Mouse (Mus musculus): ENCODE data around the gene Sptb. TPM values are rescaled to one million over a fixed set of nuclear protein-coding genes. Genes with fewer than 3 reads are reported as not detected.

Sptb gene
- polyA plus RNA-seq, 1 experiment = 25.7 TPM

- Histone ChIP-seq H3K9me3 (no peaks in the 10 kb centered on the region), H3K4me1 (peaks cover 9% of the 10 kb centered on the region), H3K4me3 (replicated peaks) (no peak overlapping the region), H3K36me3 (replicated peaks; ENCODE audit: low read length) (peaks cover 26% of the 10 kb centered on the region), H3K27me3 (replicated peaks) (peaks cover 58% of the 10 kb centered on the region)
- TF ChIP-seq FLI1 (IDR thresholded peaks at IDR 0.05; ENCODE audit: low read length) (no peak), GATA1 (IDR thresholded peaks at IDR 0.05; ENCODE audit: borderline replicate concordance, low read length) (no peak)
Measured at GRCm38 (mm10) chr12:76573381-76573780, 137.0 kb downstream of the Sptb start.

- Histone ChIP-seq H3K4me1 (peaks cover 6% of the 10 kb centered on the region), H3K27me3 (replicated peaks) (peaks cover 54% of the 10 kb centered on the region), H3K9me3 (peaks cover 2% of the 10 kb centered on the region), H3K4me3 (replicated peaks) (no peak overlapping the region), H3K36me3 (replicated peaks; ENCODE audit: low read length) (peaks cover 18% of the 10 kb centered on the region)
- TF ChIP-seq GATA1 (IDR thresholded peaks at IDR 0.05; ENCODE audit: borderline replicate concordance, low read length) = no peak
- no peak for TF ChIP-seq FLI1 (IDR thresholded peaks at IDR 0.05; ENCODE audit: low read length)
Measured at GRCm38 (mm10) chr12:76572261-76573251, 137.8 kb downstream of the Sptb start.

GRCm38 (mm10) chr12:76571266-76571665 lies 139.1 kb downstream of the Sptb start:
- peaks cover 15% of the 10 kb centered on the region for H3K36me3 ChIP-seq (replicated peaks; ENCODE audit: low read length)
- H3K9me3 ChIP-seq = peaks cover 6% of the 10 kb centered on the region
- TF ChIP-seq FLI1 (IDR thresholded peaks at IDR 0.05; ENCODE audit: low read length) (no peak), GATA1 (IDR thresholded peaks at IDR 0.05; ENCODE audit: borderline replicate concordance, low read length) (no peak)
- H3K4me3 ChIP-seq (replicated peaks) = no peak overlapping the region
- H3K27me3 ChIP-seq (replicated peaks) = peaks cover 43% of the 10 kb centered on the region
- H3K4me1 ChIP-seq = peaks cover 6% of the 10 kb centered on the region

DNA sequence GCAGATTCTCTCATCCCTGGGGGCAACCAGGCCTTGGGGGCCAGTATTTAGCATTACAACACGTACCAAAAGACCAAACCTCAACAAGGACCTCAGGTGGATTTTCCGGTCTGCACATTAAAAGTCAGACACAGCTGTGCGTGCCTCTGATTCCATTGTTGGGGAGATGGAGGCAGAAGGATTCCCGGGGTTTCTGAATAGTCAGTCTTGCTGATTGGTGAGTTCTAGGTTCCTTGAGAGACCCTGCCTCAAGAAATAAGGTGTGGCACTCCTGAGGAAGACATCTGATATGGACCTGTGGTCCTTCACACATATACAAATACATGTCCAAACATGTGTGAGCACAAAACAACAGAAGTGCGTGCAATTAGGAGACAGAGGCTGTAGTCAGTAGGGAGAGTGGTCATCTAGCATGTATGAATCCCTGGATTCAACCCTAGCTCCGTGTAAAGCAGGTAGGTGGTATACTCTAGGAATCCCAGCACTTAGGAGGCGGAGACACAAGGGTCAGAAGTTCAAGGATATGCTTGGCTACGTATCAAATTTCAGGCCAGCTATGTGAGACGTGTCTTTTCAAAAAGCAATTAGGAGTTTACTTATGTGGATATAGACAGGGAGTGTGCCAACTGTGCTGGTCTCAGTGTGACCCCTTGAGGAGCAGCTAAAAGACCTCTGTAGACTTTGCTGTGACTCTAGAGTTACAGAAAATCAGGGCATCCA lies 140.0 kb downstream of the Sptb start:
- Histone ChIP-seq H3K9me3 (peaks cover 6% of the 10 kb centered on the region), H3K27me3 (replicated peaks) (peaks cover 40% of the 10 kb centered on the region), H3K36me3 (replicated peaks; ENCODE audit: low read length) (peaks cover 15% of the 10 kb centered on the region), H3K4me3 (replicated peaks) (no peak overlapping the region), H3K4me1 (no peaks in the 10 kb centered on the region)
- no peak for TF ChIP-seq FLI1 (IDR thresholded peaks at IDR 0.05; ENCODE audit: low read length)
- no peak for TF ChIP-seq GATA1 (IDR thresholded peaks at IDR 0.05; ENCODE audit: borderline replicate concordance, low read length)

DNA sequence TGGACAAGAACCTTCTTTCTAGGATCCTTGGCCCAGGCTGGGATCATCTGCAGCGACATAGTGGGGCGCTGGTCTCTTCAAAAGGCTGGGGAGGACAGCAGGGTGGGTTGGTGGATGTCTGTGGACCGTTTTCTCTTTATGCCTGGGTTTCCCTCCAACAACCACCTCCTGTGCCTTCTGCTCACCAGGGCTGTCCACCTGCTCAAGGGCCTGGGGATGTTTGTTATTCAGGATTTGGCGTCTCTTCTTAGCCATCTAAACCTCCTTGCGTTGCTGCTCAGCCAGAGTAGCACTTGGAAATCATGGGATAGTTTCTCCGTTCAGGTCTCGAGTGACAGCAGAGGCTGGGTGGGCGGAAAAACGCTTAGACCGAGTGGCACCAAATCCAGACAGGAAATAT lies 144.1 kb downstream of the Sptb start:
- peaks cover 33% of the 10 kb centered on the region for H3K36me3 ChIP-seq (replicated peaks; ENCODE audit: low read length)
- H3K4me1 ChIP-seq = peaks cover 23% of the 10 kb centered on the region
- H3K27me3 ChIP-seq (replicated peaks) = peaks cover 16% of the 10 kb centered on the region
- peaks cover 6% of the 10 kb centered on the region for H3K9me3 ChIP-seq
- TF ChIP-seq GATA1 (IDR thresholded peaks at IDR 0.05; ENCODE audit: borderline replicate concordance, low read length) = no peak
- TF ChIP-seq FLI1 (IDR thresholded peaks at IDR 0.05; ENCODE audit: low read length) = no peak
- H3K4me3 ChIP-seq (replicated peaks) = no peak overlapping the region

GRCm38 (mm10) chr12:76562196-76562595 lies 148.2 kb downstream of the Sptb start:
- H3K4me3 ChIP-seq (replicated peaks) = no peak overlapping the region
- peaks cover under 1% of the 10 kb centered on the region for H3K9me3 ChIP-seq
- H3K36me3 ChIP-seq (replicated peaks; ENCODE audit: low read length) = peaks cover 34% of the 10 kb centered on the region
- peaks cover 23% of the 10 kb centered on the region for H3K4me1 ChIP-seq
- TF ChIP-seq GATA1 (IDR thresholded peaks at IDR 0.05; ENCODE audit: borderline replicate concordance, low read length) = no peak
- no peak for TF ChIP-seq FLI1 (IDR thresholded peaks at IDR 0.05; ENCODE audit: low read length)
- peaks cover 24% of the 10 kb centered on the region for H3K27me3 ChIP-seq (replicated peaks)

- H3K9me3 ChIP-seq = no peaks in the 10 kb centered on the region
- peaks cover 37% of the 10 kb centered on the region for H3K27me3 ChIP-seq (replicated peaks)
- no peak overlapping the region for H3K4me3 ChIP-seq (replicated peaks)
- H3K36me3 ChIP-seq (replicated peaks; ENCODE audit: low read length) = peaks cover 13% of the 10 kb centered on the region
- TF ChIP-seq FLI1 (IDR thresholded peaks at IDR 0.05; ENCODE audit: low read length) = no peak
- no peak for TF ChIP-seq GATA1 (IDR thresholded peaks at IDR 0.05; ENCODE audit: borderline replicate concordance, low read length)
- H3K4me1 ChIP-seq = peaks cover 25% of the 10 kb centered on the region
Measured at GRCm38 (mm10) chr12:76558206-76558605, 152.1 kb downstream of the Sptb start.

DNA sequence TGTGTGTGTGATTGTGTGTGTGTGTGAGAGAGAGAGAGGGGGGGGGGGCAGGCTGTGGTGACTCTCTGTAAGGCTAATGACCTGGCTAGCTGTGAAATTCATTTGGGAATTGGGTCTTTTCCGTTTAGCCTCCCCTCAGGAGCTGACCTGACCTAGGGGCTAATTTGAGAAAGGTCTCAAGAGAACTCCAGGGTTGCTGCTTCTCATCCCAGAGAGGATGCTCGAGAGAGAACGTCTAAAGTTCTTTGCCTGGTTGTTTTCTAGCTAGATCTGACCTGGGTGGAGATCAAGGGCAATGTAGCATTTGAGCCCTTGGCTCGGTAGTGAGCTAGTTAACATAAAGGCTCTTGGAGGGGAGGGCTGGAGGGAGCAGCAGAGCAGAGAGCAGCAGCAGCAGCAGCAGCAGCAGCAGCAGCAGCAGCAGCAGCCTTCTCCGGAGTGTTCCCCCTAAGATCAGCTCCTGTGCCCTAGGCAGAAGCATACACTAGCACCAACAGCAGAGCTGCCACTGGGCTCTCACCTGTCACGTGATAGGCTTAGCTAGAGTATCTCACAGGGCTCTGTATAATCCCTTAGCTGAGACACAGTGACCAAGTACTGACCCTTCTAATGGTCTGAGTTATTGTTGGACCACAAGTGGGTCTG lies 153.5 kb downstream of the Sptb start:
- H3K4me3 ChIP-seq (replicated peaks) = no peak overlapping the region
- H3K27me3 ChIP-seq (replicated peaks) = peaks cover 36% of the 10 kb centered on the region
- H3K36me3 ChIP-seq (replicated peaks; ENCODE audit: low read length) = peaks cover 6% of the 10 kb centered on the region
- peaks cover 21% of the 10 kb centered on the region for H3K4me1 ChIP-seq
- TF ChIP-seq GATA1 (IDR thresholded peaks at IDR 0.05; ENCODE audit: borderline replicate concordance, low read length) = no peak
- TF ChIP-seq FLI1 (IDR thresholded peaks at IDR 0.05; ENCODE audit: low read length) = no peak
- no peaks in the 10 kb centered on the region for H3K9me3 ChIP-seq

DNA sequence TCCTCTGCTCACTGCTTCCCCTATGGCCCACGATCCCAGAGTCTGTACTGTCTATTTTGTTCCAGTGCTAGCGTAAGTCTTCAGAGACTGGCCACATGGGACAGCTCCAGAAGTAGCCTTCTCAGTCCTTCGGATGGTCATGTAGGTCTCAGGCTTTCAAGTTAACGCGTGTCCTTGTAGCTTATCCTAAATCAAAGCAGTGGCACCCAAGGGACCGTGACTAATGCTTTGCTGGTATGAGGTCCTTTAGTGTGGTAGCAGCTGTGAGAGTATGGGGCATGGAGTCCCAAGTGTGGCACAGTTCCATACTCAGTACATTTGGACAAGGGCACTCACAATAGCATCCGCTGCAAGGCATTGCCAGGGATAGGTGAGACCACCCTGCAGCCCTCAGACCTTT lies 154.2 kb downstream of the Sptb start:
- peaks cover 36% of the 10 kb centered on the region for H3K27me3 ChIP-seq (replicated peaks)

More for the DNA sequence above, 154.2 kb downstream of the Sptb start:
- TF ChIP-seq GATA1 (IDR thresholded peaks at IDR 0.05; ENCODE audit: borderline replicate concordance, low read length) (no peak), FLI1 (IDR thresholded peaks at IDR 0.05; ENCODE audit: low read length) (no peak)
- peaks cover 6% of the 10 kb centered on the region for H3K36me3 ChIP-seq (replicated peaks; ENCODE audit: low read length)
- no peaks in the 10 kb centered on the region for H3K9me3 ChIP-seq
- H3K4me1 ChIP-seq = peaks cover 21% of the 10 kb centered on the region
- H3K4me3 ChIP-seq (replicated peaks) = no peak overlapping the region
